Mouse (Mus musculus): ENCODE measurements around the gene Faf1. TPM values are rescaled to one million over a fixed set of nuclear protein-coding genes. Genes with fewer than 3 reads are reported as not detected.

Faf1 gene
- polyA plus RNA-seq (2012), result 8.1 and 10.3 TPM in 2 replicates

GRCm38 (mm10) chr4:109676218-109677215 lies at the start of gene Faf1:
Gene Faf1, plus strand, starts transcription at chr4:109676588.
- TF ChIP-seq GATA1 (IDR thresholded peaks at IDR 0.05; ENCODE audit: low read length), result no peak

DNA sequence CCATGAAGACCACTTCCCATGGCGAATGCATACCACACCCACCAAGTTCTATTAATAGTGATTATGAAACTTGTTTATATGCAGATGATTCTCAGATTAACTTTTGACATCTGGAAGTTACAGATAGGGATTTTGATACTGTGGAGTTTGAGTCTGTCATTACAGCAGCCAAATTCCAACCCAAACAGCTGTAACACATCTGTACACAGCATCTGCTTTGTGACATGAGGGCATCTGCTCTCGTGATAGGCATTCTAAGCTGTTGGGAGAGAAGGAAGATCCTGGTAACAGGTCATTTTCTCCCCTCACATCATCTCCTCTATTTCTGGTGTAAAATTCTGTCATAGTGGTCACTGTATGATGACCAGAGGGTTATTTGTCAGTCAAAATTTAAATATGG lies 46.2 kb upstream of the Faf1 start:
- TF ChIP-seq GATA1 (IDR thresholded peaks at IDR 0.05; ENCODE audit: low read length), result no peak

DNA sequence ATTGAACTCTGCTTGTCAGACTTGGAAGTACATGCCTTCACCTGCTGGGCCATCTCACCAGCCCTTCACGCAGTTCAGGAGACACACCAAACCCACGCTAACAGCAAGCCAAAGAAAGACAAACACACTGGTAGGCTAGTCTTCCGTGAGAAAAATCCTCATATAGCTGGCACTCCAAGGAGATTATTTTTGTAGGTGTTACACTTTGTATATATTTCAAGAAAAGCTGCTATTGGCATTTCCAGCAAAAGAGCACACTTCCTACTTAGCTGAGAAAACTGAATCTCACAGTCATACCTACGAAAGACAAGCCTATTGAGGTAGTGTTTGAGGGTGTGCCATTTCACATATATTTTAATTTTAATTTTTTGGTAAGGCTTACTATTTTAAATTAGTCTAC lies 45.4 kb upstream of the Faf1 start:
- no peak for TF ChIP-seq GATA1 (IDR thresholded peaks at IDR 0.05; ENCODE audit: low read length)

DNA sequence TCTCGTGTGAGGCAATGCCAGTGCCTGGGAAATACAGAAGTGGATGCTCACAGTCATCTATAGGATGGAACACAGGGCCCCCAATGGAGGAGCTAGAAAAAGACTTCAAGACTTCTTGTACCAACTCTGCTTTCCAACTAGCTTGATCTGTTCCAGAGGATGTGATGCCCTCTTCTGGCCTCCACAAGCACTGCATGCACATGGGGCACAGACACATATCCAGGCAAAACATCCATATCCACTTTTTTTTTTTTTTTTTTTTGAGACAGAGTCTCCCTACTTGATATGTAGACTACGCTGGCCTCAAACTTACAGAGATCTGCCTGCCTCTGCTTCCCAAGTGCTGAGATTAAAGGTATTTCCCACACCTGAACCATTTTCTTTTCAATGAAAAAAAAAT lies 41.4 kb upstream of the Faf1 start:
- TF ChIP-seq GATA1 (IDR thresholded peaks at IDR 0.05; ENCODE audit: low read length), result no peak

DNA sequence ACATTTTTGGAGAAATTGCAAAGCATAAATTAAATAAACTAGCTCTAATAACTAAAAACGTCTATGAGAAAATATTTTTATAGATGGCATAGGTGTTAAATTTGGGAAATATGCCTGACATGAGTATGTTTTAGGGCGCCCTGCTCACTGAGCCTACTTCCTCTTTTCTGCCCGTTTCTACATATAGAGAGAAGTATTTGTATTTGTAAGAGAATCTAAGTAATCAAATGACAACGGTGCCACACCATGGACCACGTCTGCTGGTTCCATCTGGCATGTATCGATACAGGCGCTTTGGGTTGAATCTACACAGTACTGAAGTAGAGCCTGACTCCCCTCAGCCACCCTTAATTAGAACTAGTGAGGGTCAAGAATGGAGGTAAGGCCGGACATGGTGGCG lies 37.0 kb upstream of the Faf1 start:
- no peak for TF ChIP-seq GATA1 (IDR thresholded peaks at IDR 0.05; ENCODE audit: low read length)

GRCm38 (mm10) chr4:109640141-109640540 lies 36.2 kb upstream of the Faf1 start:
- no peak for TF ChIP-seq GATA1 (IDR thresholded peaks at IDR 0.05; ENCODE audit: low read length)

DNA sequence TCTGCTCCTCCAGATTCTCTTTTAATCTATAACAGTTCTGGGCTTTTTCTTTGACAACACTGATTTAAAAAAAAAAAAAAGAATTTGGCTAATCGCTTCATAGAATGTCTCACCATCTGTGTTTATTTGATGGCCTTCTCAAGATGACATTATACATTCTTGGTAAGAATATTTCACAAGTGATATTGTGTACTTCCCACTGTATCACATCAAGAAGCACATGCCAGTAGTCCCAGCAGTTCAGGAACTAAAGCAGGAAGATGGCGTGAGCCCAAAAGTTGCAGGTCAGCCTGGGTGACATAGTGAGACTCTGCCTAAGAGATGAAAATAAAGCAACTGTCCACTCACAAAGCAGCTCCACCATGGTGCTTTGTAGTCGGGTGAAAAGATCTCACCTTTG lies 34.9 kb upstream of the Faf1 start:
- TF ChIP-seq GATA1 (IDR thresholded peaks at IDR 0.05; ENCODE audit: low read length), result no peak

GRCm38 (mm10) chr4:109647281-109647680 lies 29.1 kb upstream of the Faf1 start:
- no peak for TF ChIP-seq GATA1 (IDR thresholded peaks at IDR 0.05; ENCODE audit: low read length)

DNA sequence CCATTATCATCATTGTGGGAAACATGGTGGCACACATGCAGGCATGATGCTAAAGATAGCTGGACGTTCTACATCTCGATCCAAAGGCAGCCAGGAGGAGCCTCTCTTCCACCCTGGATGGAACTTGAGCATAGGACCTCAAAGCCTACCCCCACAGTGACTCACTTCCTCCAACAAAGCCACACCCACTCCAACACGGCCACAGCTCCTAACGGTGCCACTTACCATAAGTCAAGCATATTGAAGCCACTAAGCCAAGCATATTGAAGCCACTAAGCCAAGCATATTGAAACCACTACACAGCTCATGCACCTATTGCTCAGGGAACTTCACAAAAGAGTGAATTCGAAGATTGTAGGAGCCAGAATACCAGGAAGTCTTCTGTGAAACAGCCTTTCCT lies 27.1 kb upstream of the Faf1 start:
- no peak for TF ChIP-seq GATA1 (IDR thresholded peaks at IDR 0.05; ENCODE audit: low read length)

DNA sequence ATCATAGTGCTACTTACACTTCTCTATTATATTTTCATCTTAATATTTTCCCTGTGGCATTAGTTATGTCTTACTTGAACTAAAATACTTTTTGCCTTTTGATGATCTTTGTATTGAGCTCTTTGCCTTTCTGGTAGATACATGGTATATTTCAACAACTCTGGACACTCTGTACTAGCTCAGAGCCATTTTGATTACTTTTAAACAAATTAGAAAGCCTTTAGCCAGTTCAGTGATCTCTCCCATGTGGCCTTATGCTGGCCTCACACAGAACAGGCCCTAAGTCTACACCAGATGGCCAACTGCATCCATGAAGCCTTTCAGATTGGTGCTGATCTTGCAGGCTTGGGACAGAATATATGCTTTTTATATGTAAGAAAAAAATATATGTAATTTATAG lies 23.1 kb upstream of the Faf1 start:
- no peak for TF ChIP-seq GATA1 (IDR thresholded peaks at IDR 0.05; ENCODE audit: low read length)

GRCm38 (mm10) chr4:109654701-109655100 lies 21.7 kb upstream of the Faf1 start:
- no peak for TF ChIP-seq GATA1 (IDR thresholded peaks at IDR 0.05; ENCODE audit: low read length)

GRCm38 (mm10) chr4:109655738-109656137 lies 20.6 kb upstream of the Faf1 start:
- no peak for TF ChIP-seq GATA1 (IDR thresholded peaks at IDR 0.05; ENCODE audit: low read length)

- no peak for TF ChIP-seq GATA1 (IDR thresholded peaks at IDR 0.05; ENCODE audit: low read length)
These were observed 20.1 kb upstream of the Faf1 start for GRCm38 (mm10) chr4:109656301-109656700.

GRCm38 (mm10) chr4:109657021-109657850 lies 19.2 kb upstream of the Faf1 start:
- no peak for TF ChIP-seq GATA1 (IDR thresholded peaks at IDR 0.05; ENCODE audit: low read length)

GRCm38 (mm10) chr4:109657851-109658500 lies 18.4 kb upstream of the Faf1 start:
- TF ChIP-seq GATA1 (IDR thresholded peaks at IDR 0.05; ENCODE audit: low read length), result no peak

DNA sequence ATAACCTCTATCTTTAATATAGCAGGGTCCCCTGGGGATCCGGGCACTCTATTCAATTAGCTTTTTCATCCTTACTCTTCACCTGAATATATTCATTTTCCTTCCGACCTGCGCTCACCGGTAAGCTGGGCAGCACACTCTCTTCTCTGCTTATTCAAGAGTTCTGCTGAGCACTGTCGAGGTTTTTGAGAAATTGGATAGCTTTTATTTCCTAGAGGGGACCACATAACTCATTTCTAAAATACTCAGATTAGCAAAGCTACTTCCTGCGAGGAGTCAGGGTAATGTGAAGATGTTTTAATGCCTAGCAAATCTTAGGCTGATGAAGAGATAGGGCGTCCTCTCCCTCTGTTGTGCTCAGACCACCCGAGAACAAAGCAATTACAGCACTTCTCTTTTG lies 17.6 kb upstream of the Faf1 start:
- TF ChIP-seq GATA1 (IDR thresholded peaks at IDR 0.05; ENCODE audit: low read length), result no peak

Measured in G1E-ER4 (cell line).